Mouse (Mus musculus): ENCODE data around the gene Gm21962. TPM values are rescaled to one million over a fixed set of nuclear protein-coding genes. Genes with fewer than 3 reads are reported as not detected.

Gm21962 gene
- polyA plus RNA-seq, 1 experiment from 2014 or later, result not detected

GRCm38 (mm10) chr3:137649112-137649511, 22.2 kb upstream of the Gm21962 start:
- 65% methylated on average over 5 of the region's 5 CpGs for WGBS
- no peak for TF ChIP-seq CTCF (IDR thresholded peaks at IDR 0.05; ENCODE audit: low read depth)
- H3K4me1 ChIP-seq (replicated peaks; ENCODE audit: control insufficient read depth, insufficient read depth, low read length), result no peaks in the 10 kb centered on the region
- H3K9ac ChIP-seq (ENCODE audit: low read depth, low read length), result no peak overlapping the region
- H3K4me2 ChIP-seq (replicated peaks; ENCODE audit: low read depth), result no peak overlapping the region
- H3K27me3 ChIP-seq (replicated peaks; ENCODE audit: control insufficient read depth, insufficient read depth, low read length), result no peaks in the 10 kb centered on the region
- H3K36me3 ChIP-seq (ENCODE audit: control insufficient read depth, insufficient read depth), result no peaks in the 10 kb centered on the region
- no peaks in the 10 kb centered on the region for H3K9me3 ChIP-seq (ENCODE audit: control insufficient read depth)
- no peak overlapping the region for H3K4me3 ChIP-seq (ENCODE audit: low read depth, low read length)
- H3K27ac ChIP-seq (ENCODE audit: low read depth, low read length), result no peak overlapping the region
- no peak for ATAC-seq

DNA sequence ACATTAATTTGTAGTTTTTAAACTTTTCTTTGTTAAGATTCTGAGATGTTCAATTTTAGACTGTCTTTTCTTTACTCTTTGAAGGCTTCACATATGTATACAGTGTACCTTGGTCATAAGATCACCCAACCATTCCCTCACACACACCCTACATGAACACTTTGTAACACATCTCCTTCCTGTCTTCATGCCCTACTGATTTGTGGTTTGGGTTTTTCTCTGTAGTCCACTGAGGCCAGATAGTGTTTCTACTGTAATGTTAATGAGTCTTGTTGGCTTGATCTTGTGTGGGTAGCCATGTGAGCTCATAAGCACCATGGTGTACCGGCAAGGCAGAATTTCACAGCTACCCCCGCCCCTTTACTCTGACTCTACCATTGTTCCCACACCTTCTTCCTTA, 18.5 kb upstream of the Gm21962 start:
- no peak overlapping the region for H3K4me2 ChIP-seq (replicated peaks; ENCODE audit: low read depth)
- H3K27ac ChIP-seq (ENCODE audit: low read depth, low read length), result no peak overlapping the region
- no peak for ATAC-seq
- WGBS, result 94% methylated on average over 2 of the region's 2 CpGs
- no peaks in the 10 kb centered on the region for H3K9me3 ChIP-seq (ENCODE audit: control insufficient read depth)
- TF ChIP-seq CTCF (IDR thresholded peaks at IDR 0.05; ENCODE audit: low read depth), result no peak
- H3K9ac ChIP-seq (ENCODE audit: low read depth, low read length), result no peak overlapping the region
- no peaks in the 10 kb centered on the region for H3K36me3 ChIP-seq (ENCODE audit: control insufficient read depth, insufficient read depth)
- no peak overlapping the region for H3K4me3 ChIP-seq (ENCODE audit: low read depth, low read length)
- H3K27me3 ChIP-seq (replicated peaks; ENCODE audit: control insufficient read depth, insufficient read depth, low read length), result no peaks in the 10 kb centered on the region
- no peaks in the 10 kb centered on the region for H3K4me1 ChIP-seq (replicated peaks; ENCODE audit: control insufficient read depth, insufficient read depth, low read length)

DNA sequence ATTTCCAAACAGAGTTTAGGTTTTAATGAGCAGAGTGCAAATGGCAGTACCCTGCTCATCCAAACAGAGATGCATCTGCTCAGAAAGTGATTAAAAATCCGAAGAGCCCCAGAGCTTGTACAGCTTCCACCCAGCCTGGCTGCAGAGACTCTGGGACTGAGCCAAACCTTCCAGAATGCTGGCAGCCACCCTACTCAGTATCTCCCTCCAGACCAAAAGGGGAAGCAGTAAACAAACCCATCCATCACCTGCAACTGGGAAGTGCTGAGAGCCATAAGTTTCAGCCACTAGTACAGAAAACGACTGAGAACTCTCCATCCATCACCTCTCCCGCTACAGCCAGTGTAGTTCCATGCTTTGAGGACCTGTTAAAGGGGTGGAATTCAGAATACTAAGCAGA, 9.6 kb downstream of the Gm21962 start:
- no peak for TF ChIP-seq CTCF (IDR thresholded peaks at IDR 0.05; ENCODE audit: low read depth)
- no peak for ATAC-seq
- WGBS, result 30% methylated on average over 3 of the region's 3 CpGs
- no peak overlapping the region for H3K9ac ChIP-seq (ENCODE audit: low read depth, low read length)
- no peak overlapping the region for H3K4me2 ChIP-seq (replicated peaks; ENCODE audit: low read depth)
- no peak overlapping the region for H3K27ac ChIP-seq (ENCODE audit: low read depth, low read length)
- H3K9me3 ChIP-seq (ENCODE audit: control insufficient read depth), result no peaks in the 10 kb centered on the region
- H3K27me3 ChIP-seq (replicated peaks; ENCODE audit: control insufficient read depth, insufficient read depth, low read length), result no peaks in the 10 kb centered on the region
- H3K4me3 ChIP-seq (ENCODE audit: low read depth, low read length), result no peak overlapping the region
- no peaks in the 10 kb centered on the region for H3K36me3 ChIP-seq (ENCODE audit: control insufficient read depth, insufficient read depth)
- no peaks in the 10 kb centered on the region for H3K4me1 ChIP-seq (replicated peaks; ENCODE audit: control insufficient read depth, insufficient read depth, low read length)

- Histone ChIP-seq H3K36me3 (ENCODE audit: control insufficient read depth, insufficient read depth) (no peaks in the 10 kb centered on the region), H3K27ac (ENCODE audit: low read depth, low read length) (no peak overlapping the region), H3K4me2 (replicated peaks; ENCODE audit: low read depth) (no peak overlapping the region), H3K4me1 (replicated peaks; ENCODE audit: control insufficient read depth, insufficient read depth, low read length) (no peaks in the 10 kb centered on the region), H3K9me3 (ENCODE audit: control insufficient read depth) (no peaks in the 10 kb centered on the region), H3K9ac (ENCODE audit: low read depth, low read length) (no peak overlapping the region), H3K4me3 (ENCODE audit: low read depth, low read length) (no peak overlapping the region), H3K27me3 (replicated peaks; ENCODE audit: control insufficient read depth, insufficient read depth, low read length) (no peaks in the 10 kb centered on the region)
- 51% methylated on average over 7 of the region's 7 CpGs for WGBS
- ATAC-seq, result no peak
- no peak for TF ChIP-seq CTCF (IDR thresholded peaks at IDR 0.05; ENCODE audit: low read depth)
These were observed 11.8 kb downstream of the Gm21962 start for GRCm38 (mm10) chr3:137682911-137683806.

DNA sequence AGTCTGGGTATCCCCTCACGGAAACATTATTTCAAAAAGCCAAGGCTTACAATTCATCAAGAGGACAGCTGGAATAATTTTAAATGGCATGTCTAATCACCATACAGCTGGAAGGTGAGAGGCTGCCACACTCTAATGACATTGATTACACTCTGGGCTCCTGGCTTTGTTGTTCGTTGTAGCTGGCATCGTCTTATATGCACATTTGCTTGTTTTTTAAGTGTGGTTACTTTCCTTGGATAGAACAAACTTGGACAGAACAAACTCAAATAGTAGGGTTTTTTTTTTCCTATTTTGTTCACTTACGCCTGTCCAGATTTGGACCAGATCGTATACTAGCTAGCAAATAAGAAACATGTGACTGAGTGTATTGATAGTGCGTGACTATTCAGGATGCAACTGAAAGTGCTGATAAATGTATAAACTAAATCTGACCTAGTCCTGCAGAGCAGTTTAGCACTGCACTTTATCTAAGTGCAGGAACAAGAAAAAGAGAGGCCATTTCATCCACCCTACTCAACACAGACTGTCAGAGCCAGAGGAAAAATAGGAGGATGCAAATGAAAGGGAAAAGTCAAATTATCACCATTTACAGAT, 12.6 kb downstream of the Gm21962 start:
- Histone ChIP-seq H3K9me3 (ENCODE audit: control insufficient read depth) (no peaks in the 10 kb centered on the region), H3K27ac (ENCODE audit: low read depth, low read length) (no peak overlapping the region)

GRCm38 (mm10) chr3:137686932-137687331, 15.6 kb downstream of the Gm21962 start:
- H3K9me3 ChIP-seq (ENCODE audit: control insufficient read depth), result no peaks in the 10 kb centered on the region
- H3K9ac ChIP-seq (ENCODE audit: low read depth, low read length), result no peak overlapping the region
- no peak for ATAC-seq
- TF ChIP-seq CTCF (IDR thresholded peaks at IDR 0.05; ENCODE audit: low read depth), result no peak
- no peak overlapping the region for H3K4me3 ChIP-seq (ENCODE audit: low read depth, low read length)
- H3K27ac ChIP-seq (ENCODE audit: low read depth, low read length), result no peak overlapping the region
- H3K4me1 ChIP-seq (replicated peaks; ENCODE audit: control insufficient read depth, insufficient read depth, low read length), result no peaks in the 10 kb centered on the region
- WGBS, result 72% methylated on average over 2 of the region's 2 CpGs
- no peaks in the 10 kb centered on the region for H3K27me3 ChIP-seq (replicated peaks; ENCODE audit: control insufficient read depth, insufficient read depth, low read length)
- H3K36me3 ChIP-seq (ENCODE audit: control insufficient read depth, insufficient read depth), result no peaks in the 10 kb centered on the region
- no peak overlapping the region for H3K4me2 ChIP-seq (replicated peaks; ENCODE audit: low read depth)

More for the DNA sequence above, 12.6 kb downstream of the Gm21962 start:
- TF ChIP-seq CTCF (IDR thresholded peaks at IDR 0.05; ENCODE audit: low read depth), result no peak
- Histone ChIP-seq H3K27me3 (replicated peaks; ENCODE audit: control insufficient read depth, insufficient read depth, low read length) (no peaks in the 10 kb centered on the region), H3K4me3 (ENCODE audit: low read depth, low read length) (no peak overlapping the region), H3K4me2 (replicated peaks; ENCODE audit: low read depth) (no peak overlapping the region), H3K4me1 (replicated peaks; ENCODE audit: control insufficient read depth, insufficient read depth, low read length) (no peaks in the 10 kb centered on the region), H3K9ac (ENCODE audit: low read depth, low read length) (no peak overlapping the region), H3K36me3 (ENCODE audit: control insufficient read depth, insufficient read depth) (no peaks in the 10 kb centered on the region)
- no peak for ATAC-seq
- 56% methylated on average over 6 of the region's 6 CpGs for WGBS
